Mouse (Mus musculus): ENCODE measurements around the gene Cldn14. TPM values are rescaled to one million over a fixed set of nuclear protein-coding genes. Genes with fewer than 3 reads are reported as not detected.
"Not testable (repeated sequence)": the region's sequence is repeated elsewhere in the genome, so short reads cannot be mapped to it uniquely, and the experiment has no call there.

Cldn14 gene
- polyA plus RNA-seq, 1 experiment from 2014 or later = not detected

- no peak for DNase-seq (ENCODE audit: low spot score)
- WGBS = 84% methylated on average over 6 of the region's 6 CpGs
- no peaks in the 10 kb centered on the region for H3K4me1 ChIP-seq
Observed at GRCm38 (mm10) chr16:94001366-94001765, 7.3 kb downstream of the Cldn14 start.

GRCm38 (mm10) chr16:93998895-93999294 is 9.7 kb downstream of the Cldn14 start:
- no peak overlapping the region for H3K27ac ChIP-seq (replicated peaks)
- H3K4me3 ChIP-seq = no peak overlapping the region
- 69% methylated on average over 5 of the region's 5 CpGs for WGBS
- DNase-seq (ENCODE audit: low spot score) = no peak
- no peaks in the 10 kb centered on the region for H3K4me1 ChIP-seq
- no peaks in the 10 kb centered on the region for H3K27me3 ChIP-seq (ENCODE audit: low read depth, poor library complexity, severe bottlenecking)
- H3K9me3 ChIP-seq (replicated peaks) = no peaks in the 10 kb centered on the region
- H3K36me3 ChIP-seq = no peaks in the 10 kb centered on the region

More at GRCm38 (mm10) chr16:94001366-94001765, 7.3 kb downstream of the Cldn14 start:
- Histone ChIP-seq H3K9me3 (replicated peaks) (no peaks in the 10 kb centered on the region), H3K36me3 (no peaks in the 10 kb centered on the region), H3K4me3 (no peak overlapping the region), H3K27ac (replicated peaks) (no peak overlapping the region), H3K27me3 (ENCODE audit: low read depth, poor library complexity, severe bottlenecking) (no peaks in the 10 kb centered on the region)

- Histone ChIP-seq H3K27me3 (ENCODE audit: low read depth, poor library complexity, severe bottlenecking) (no peaks in the 10 kb centered on the region), H3K27ac (replicated peaks) (no peak overlapping the region), H3K4me3 (no peak overlapping the region), H3K4me1 (no peaks in the 10 kb centered on the region), H3K36me3 (no peaks in the 10 kb centered on the region), H3K9me3 (replicated peaks) (no peaks in the 10 kb centered on the region)
- no peak for DNase-seq (ENCODE audit: low spot score)
- 87% methylated on average over 9 of the region's 9 CpGs for WGBS
Observed at GRCm38 (mm10) chr16:93983576-93983975, 25.1 kb downstream of the Cldn14 start.

GRCm38 (mm10) chr16:93982341-93982740 is 26.3 kb downstream of the Cldn14 start:
- Histone ChIP-seq H3K27ac (replicated peaks) (no peak overlapping the region), H3K36me3 (no peaks in the 10 kb centered on the region), H3K4me1 (no peaks in the 10 kb centered on the region), H3K4me3 (no peak overlapping the region), H3K9me3 (replicated peaks) (no peaks in the 10 kb centered on the region), H3K27me3 (ENCODE audit: low read depth, poor library complexity, severe bottlenecking) (no peaks in the 10 kb centered on the region)
- 88% methylated on average over 11 of the region's 11 CpGs for WGBS
- DNase-seq (ENCODE audit: low spot score) = no peak

- Histone ChIP-seq H3K27me3 (ENCODE audit: low read depth, poor library complexity, severe bottlenecking) (no peaks in the 10 kb centered on the region), H3K4me3 (no peak overlapping the region), H3K36me3 (no peaks in the 10 kb centered on the region), H3K27ac (replicated peaks) (no peak overlapping the region), H3K4me1 (no peaks in the 10 kb centered on the region), H3K9me3 (replicated peaks) (no peaks in the 10 kb centered on the region)
- no peak for DNase-seq (ENCODE audit: low spot score)
- WGBS = 83% methylated on average over 15 of the region's 15 CpGs
Observed at GRCm38 (mm10) chr16:93981190-93981841, 27.3 kb downstream of the Cldn14 start.

- not testable (repeated sequence) for H3K27me3 ChIP-seq (ENCODE audit: low read depth, poor library complexity, severe bottlenecking); H3K36me3 ChIP-seq; H3K4me1 ChIP-seq; H3K4me3 ChIP-seq; H3K27ac ChIP-seq (replicated peaks); DNase-seq (ENCODE audit: low spot score); H3K9me3 ChIP-seq (replicated peaks)
- 96% methylated on average over 3 of the region's 3 CpGs for WGBS
Observed at GRCm38 (mm10) chr16:93980338-93980737, 28.3 kb downstream of the Cldn14 start.

GRCm38 (mm10) chr16:93979316-93979715 is 29.3 kb downstream of the Cldn14 start:
- Histone ChIP-seq H3K27me3 (ENCODE audit: low read depth, poor library complexity, severe bottlenecking) (no peaks in the 10 kb centered on the region), H3K4me3 (no peak overlapping the region), H3K27ac (replicated peaks) (no peak overlapping the region), H3K36me3 (no peaks in the 10 kb centered on the region), H3K9me3 (replicated peaks) (no peaks in the 10 kb centered on the region), H3K4me1 (no peaks in the 10 kb centered on the region)
- no peak for DNase-seq (ENCODE audit: low spot score)
- WGBS = 85% methylated on average over 2 of the region's 2 CpGs

- 91% methylated on average over 6 of the region's 6 CpGs for WGBS
- Histone ChIP-seq H3K27ac (replicated peaks) (no peak overlapping the region), H3K4me1 (peaks cover 9% of the 10 kb centered on the region), H3K9me3 (replicated peaks) (no peaks in the 10 kb centered on the region), H3K4me3 (no peak overlapping the region), H3K27me3 (ENCODE audit: low read depth, poor library complexity, severe bottlenecking) (no peaks in the 10 kb centered on the region), H3K36me3 (no peaks in the 10 kb centered on the region)
- DNase-seq (ENCODE audit: low spot score) = no peak
Observed at GRCm38 (mm10) chr16:93977587-93977986, 31.1 kb downstream of the Cldn14 start.

GRCm38 (mm10) chr16:93976907-93977306 is 31.7 kb downstream of the Cldn14 start:
- no peak overlapping the region for H3K4me3 ChIP-seq
- no peak overlapping the region for H3K27ac ChIP-seq (replicated peaks)
- H3K36me3 ChIP-seq = no peaks in the 10 kb centered on the region
- H3K27me3 ChIP-seq (ENCODE audit: low read depth, poor library complexity, severe bottlenecking) = no peaks in the 10 kb centered on the region
- no peak for DNase-seq (ENCODE audit: low spot score)
- peaks cover 9% of the 10 kb centered on the region for H3K4me1 ChIP-seq
- H3K9me3 ChIP-seq (replicated peaks) = no peaks in the 10 kb centered on the region
- WGBS = 51% methylated on average over 3 of the region's 3 CpGs

GRCm38 (mm10) chr16:93975430-93975829 is 33.2 kb downstream of the Cldn14 start:
- DNase-seq (ENCODE audit: low spot score) = no peak
- no peaks in the 10 kb centered on the region for H3K9me3 ChIP-seq (replicated peaks)
- no peak overlapping the region for H3K27ac ChIP-seq (replicated peaks)
- no peak overlapping the region for H3K4me3 ChIP-seq
- no peaks in the 10 kb centered on the region for H3K27me3 ChIP-seq (ENCODE audit: low read depth, poor library complexity, severe bottlenecking)
- WGBS = 81% methylated on average over 12 of the region's 12 CpGs
- H3K36me3 ChIP-seq = no peaks in the 10 kb centered on the region
- H3K4me1 ChIP-seq = peaks cover 9% of the 10 kb centered on the region

GRCm38 (mm10) chr16:93974278-93974677 is 34.4 kb downstream of the Cldn14 start:
- Histone ChIP-seq H3K27ac (replicated peaks) (no peak overlapping the region), H3K36me3 (no peaks in the 10 kb centered on the region), H3K27me3 (ENCODE audit: low read depth, poor library complexity, severe bottlenecking) (no peaks in the 10 kb centered on the region), H3K4me1 (peaks cover 9% of the 10 kb centered on the region), H3K9me3 (replicated peaks) (no peaks in the 10 kb centered on the region), H3K4me3 (no peak overlapping the region)
- no peak for DNase-seq (ENCODE audit: low spot score)
- 65% methylated on average over 8 of the region's 8 CpGs for WGBS

GRCm38 (mm10) chr16:93973554-93973953 is 35.1 kb downstream of the Cldn14 start:
- Histone ChIP-seq H3K27me3 (ENCODE audit: low read depth, poor library complexity, severe bottlenecking) (no peaks in the 10 kb centered on the region), H3K27ac (replicated peaks) (peak overlapping the region; percentile 64), H3K36me3 (no peaks in the 10 kb centered on the region), H3K4me3 (peak overlapping the region; percentile 46), H3K4me1 (peaks cover 9% of the 10 kb centered on the region), H3K9me3 (replicated peaks) (no peaks in the 10 kb centered on the region)
- WGBS = 49% methylated on average over 5 of the region's 5 CpGs
- peak; percentile 42 for DNase-seq (ENCODE audit: low spot score)

GRCm38 (mm10) chr16:93973123-93973522 is 35.5 kb downstream of the Cldn14 start:
- 43% methylated on average over 10 of the region's 10 CpGs for WGBS
- H3K36me3 ChIP-seq = no peaks in the 10 kb centered on the region
- H3K9me3 ChIP-seq (replicated peaks) = no peaks in the 10 kb centered on the region
- H3K4me1 ChIP-seq = peaks cover 9% of the 10 kb centered on the region
- DNase-seq (ENCODE audit: low spot score) = peak; percentile 16
- H3K27me3 ChIP-seq (ENCODE audit: low read depth, poor library complexity, severe bottlenecking) = no peaks in the 10 kb centered on the region
- H3K4me3 ChIP-seq = peak overlapping the region; percentile 46
- peak overlapping the region; percentile 64 for H3K27ac ChIP-seq (replicated peaks)

- Histone ChIP-seq H3K36me3 (no peaks in the 10 kb centered on the region), H3K4me1 (peaks cover 9% of the 10 kb centered on the region), H3K27ac (replicated peaks) (no peak overlapping the region), H3K4me3 (no peak overlapping the region), H3K27me3 (ENCODE audit: low read depth, poor library complexity, severe bottlenecking) (no peaks in the 10 kb centered on the region), H3K9me3 (replicated peaks) (no peaks in the 10 kb centered on the region)
- DNase-seq (ENCODE audit: low spot score) = no peak
- WGBS = 90% methylated on average over 11 of the region's 11 CpGs
Observed at GRCm38 (mm10) chr16:93971046-93971445, 37.6 kb downstream of the Cldn14 start.

Measured in midbrain, embryonic 10.5 days (tissue).